Comparison of ENCODE assay signal across 20 mouse cellular contexts in the genomic region with DNA sequence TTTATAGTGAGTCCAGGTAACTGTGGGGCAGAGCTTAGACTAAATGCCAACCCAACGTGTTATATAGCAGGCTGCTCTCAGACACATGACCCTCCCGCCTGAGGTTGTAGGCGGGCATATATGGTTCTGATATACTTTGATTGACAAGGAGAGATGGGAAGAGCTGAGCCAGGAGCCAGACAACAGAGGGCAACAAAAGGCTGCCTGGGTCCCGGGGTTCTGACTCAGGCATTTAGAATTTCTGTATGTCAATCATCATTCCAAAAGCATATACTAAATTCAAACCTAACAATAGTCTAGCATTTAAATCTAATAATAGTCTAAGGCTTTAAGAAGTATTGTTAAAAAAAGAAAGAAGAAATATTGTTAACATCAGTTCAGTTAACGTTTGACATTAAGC. TPM values are rescaled to one million over a fixed set of nuclear protein-coding genes. Genes with fewer than 3 reads are reported as not detected.
DNase-seq lines count a peak whose midpoint lies in the region; ATAC-seq and TF ChIP-seq lines count a peak whose summit lies in the region.
"Had no signal": no experiment of that assay in that cellular context is flagged by ENCODE, and none has a peak within 500 bp of the region (broad histone marks: within the 10 kb centered on the region; RNA-seq: fewer than 3 reads in every experiment).

No protein-coding gene starts in this region.

- no peaks in the 10 kb centered on the region for H3K9me3 ChIP-seq in forebrain, embryonic 11.5 days (ENCODE audit: control insufficient read depth, low read length)
- H3K9me3 ChIP-seq in forebrain, embryonic 14.5 days (replicated peaks; ENCODE audit: control insufficient read depth, low read length), result no peaks in the 10 kb centered on the region
- H3K9me3 ChIP-seq in forebrain, postnatal 0 days (ENCODE audit: low read length), result no peaks in the 10 kb centered on the region
- H3K9me3 ChIP-seq in forebrain, embryonic 12.5 days, result no peaks in the 10 kb centered on the region
- H3K9me3 ChIP-seq: embryonic facial prominence, embryonic 10.5 days; embryonic facial prominence, embryonic 12.5 days; forebrain, embryonic 13.5 days had no signal

- no peaks in the 10 kb centered on the region; the same call in 1 of the 2 replicates for H3K4me1 ChIP-seq in forebrain, embryonic 11.5 days (replicated peaks; ENCODE audit: control insufficient read depth, insufficient read depth, low read length)
- H3K4me1 ChIP-seq in forebrain, embryonic 14.5 days (ENCODE audit: control insufficient read depth, insufficient read depth, low read length), result no peaks in the 10 kb centered on the region
- H3K4me1 ChIP-seq in forebrain, postnatal 0 days (ENCODE audit: insufficient read depth), result no peaks in the 10 kb centered on the region
- no peaks in the 10 kb centered on the region for H3K4me1 ChIP-seq in forebrain, embryonic 12.5 days
- H3K4me1 ChIP-seq: embryonic facial prominence, embryonic 12.5 days; forebrain, embryonic 13.5 days had no signal

- no peak overlapping the region for H3K9ac ChIP-seq in forebrain, embryonic 11.5 days (ENCODE audit: low read length)
- no peak overlapping the region for H3K9ac ChIP-seq in forebrain, embryonic 14.5 days (ENCODE audit: low read length)
- H3K9ac ChIP-seq in forebrain, postnatal 0 days, result no peak overlapping the region
- no peak overlapping the region for H3K9ac ChIP-seq in forebrain, embryonic 12.5 days
- H3K9ac ChIP-seq: embryonic facial prominence, embryonic 12.5 days; forebrain, embryonic 13.5 days had no signal

- no peak overlapping the region for H3K4me2 ChIP-seq in forebrain, embryonic 11.5 days (ENCODE audit: low read depth, low read length, severe bottlenecking)
- no peak overlapping the region for H3K4me2 ChIP-seq in forebrain, embryonic 14.5 days (ENCODE audit: low read length)
- H3K4me2 ChIP-seq in forebrain, postnatal 0 days (ENCODE audit: low read depth), result no peak overlapping the region
- no peak overlapping the region for H3K4me2 ChIP-seq in forebrain, embryonic 12.5 days
- H3K4me2 ChIP-seq: embryonic facial prominence, embryonic 12.5 days; forebrain, embryonic 13.5 days had no signal

- no peaks in the 10 kb centered on the region for H3K27me3 ChIP-seq in forebrain, embryonic 11.5 days (ENCODE audit: control insufficient read depth, insufficient read depth, low read length)
- H3K27me3 ChIP-seq in forebrain, embryonic 14.5 days (replicated peaks; ENCODE audit: control insufficient read depth, insufficient read depth, low read length), result no peaks in the 10 kb centered on the region
- H3K27me3 ChIP-seq in forebrain, postnatal 0 days (ENCODE audit: insufficient read depth, low read length), result no peaks in the 10 kb centered on the region
- H3K27me3 ChIP-seq in forebrain, embryonic 12.5 days, result peaks cover 3% of the 10 kb centered on the region; the same call in 1 of the 2 replicates
- H3K27me3 ChIP-seq: embryonic facial prominence, embryonic 12.5 days had no signal

- H3K4me3 ChIP-seq in forebrain, embryonic 11.5 days (ENCODE audit: low read depth, low read length), result no peak overlapping the region
- H3K4me3 ChIP-seq in forebrain, embryonic 14.5 days (ENCODE audit: low read depth, low read length), result no peak overlapping the region
- no peak overlapping the region for H3K4me3 ChIP-seq in forebrain, postnatal 0 days (ENCODE audit: low read depth, low read length)
- H3K4me3 ChIP-seq in forebrain, embryonic 12.5 days (replicated peaks), result no peak overlapping the region
- H3K4me3 ChIP-seq: embryonic facial prominence, embryonic 10.5 days; embryonic facial prominence, embryonic 12.5 days; forebrain, embryonic 13.5 days had no signal

- H3K27ac ChIP-seq in forebrain, embryonic 11.5 days (ENCODE audit: low read depth, low read length), result no peak overlapping the region
- H3K27ac ChIP-seq in forebrain, embryonic 14.5 days (ENCODE audit: low read depth, low read length), result no peak overlapping the region
- no peak overlapping the region for H3K27ac ChIP-seq in forebrain, postnatal 0 days (ENCODE audit: low read depth, low read length)
- H3K27ac ChIP-seq in forebrain, embryonic 12.5 days, result no peak overlapping the region
- H3K27ac ChIP-seq: embryonic facial prominence, embryonic 10.5 days; embryonic facial prominence, embryonic 12.5 days; forebrain, embryonic 13.5 days had no signal

- DNase-seq in forebrain, embryonic 11.5 days (ENCODE audit: low spot score), result peak; percentile 38
- no peak for DNase-seq in forebrain, embryonic 14.5 days (ENCODE audit: low spot score)
- no peak for DNase-seq in forebrain, postnatal 0 days
- DNase-seq in NIH3T3 (ENCODE audit: low read depth), result peak; percentile 46
- no peak for DNase-seq in testis, postnatal 14 days (ENCODE audit: low spot score)
- DNase-seq: adrenal gland, adult 2 months; adrenal gland, postnatal 10 days; adrenal gland, postnatal 25 days; cerebellum, adult 11 months; cerebellum, adult 18-20 months; cerebellum, adult 8-10 months; cerebellum, adult 9-11 months; cerebellum, postnatal 14 days had no signal

- 68% methylated on average over 5 of the region's 5 CpGs for WGBS in forebrain, embryonic 11.5 days
- 67% methylated on average over 5 of the region's 5 CpGs for WGBS in forebrain, embryonic 14.5 days
- 61% methylated on average over 5 of the region's 5 CpGs for WGBS in forebrain, postnatal 0 days
- 68% methylated on average over 5 of the region's 5 CpGs for WGBS in forebrain, embryonic 12.5 days

- ATAC-seq in forebrain, embryonic 11.5 days (replicated peaks; ENCODE audit: low FRiP score), result no peak
- no peak for ATAC-seq in forebrain, embryonic 14.5 days
- ATAC-seq in forebrain, postnatal 0 days, result peak; percentile 40; the same call in 1 of the 2 replicates
- ATAC-seq in forebrain, embryonic 12.5 days (ENCODE audit: low FRiP score), result no peak
- ATAC-seq: forebrain, embryonic 13.5 days had no signal

- no peaks in the 10 kb centered on the region for H3K36me3 ChIP-seq in forebrain, embryonic 11.5 days (ENCODE audit: control insufficient read depth, insufficient read depth, low read length)
- no peaks in the 10 kb centered on the region for H3K36me3 ChIP-seq in forebrain, embryonic 14.5 days (ENCODE audit: control insufficient read depth, insufficient read depth, low read length)
- no peaks in the 10 kb centered on the region for H3K36me3 ChIP-seq in forebrain, postnatal 0 days (ENCODE audit: insufficient read depth)
- no peaks in the 10 kb centered on the region for H3K36me3 ChIP-seq in forebrain, embryonic 12.5 days (replicated peaks)
- H3K36me3 ChIP-seq: embryonic facial prominence, embryonic 10.5 days; embryonic facial prominence, embryonic 12.5 days had no signal

- TF ChIP-seq CTCF in forebrain, postnatal 0 days (IDR thresholded peaks at IDR 0.05; ENCODE audit: low read depth), result no peak

RNA-seq across cellular contexts. Expression of gene Esyt3, which starts 20.8 kb away (rescaled TPM):
- polyA plus RNA-seq in forebrain, embryonic 11.5 days (2014; fragmentation: Nextera tagmentation; extraction: Ambion mirVana), result 0.35 TPM in 2 replicates
- polyA plus RNA-seq in forebrain, embryonic 14.5 days (2014; fragmentation: Nextera tagmentation; extraction: Ambion mirVana), result 0.52 and 0.58 TPM in 2 replicates
- 2.6 and 4.3 TPM in 2 replicates for total RNA-seq in forebrain, postnatal 0 days (2014; rRNA removed)
- 1.2 and 1.3 TPM in 2 replicates for polyA plus RNA-seq in forebrain, postnatal 0 days (2015; fragmentation: Nextera tagmentation; extraction: Ambion mirVana)
- polyA plus RNA-seq in forebrain, embryonic 12.5 days (2016; fragmentation: Nextera tagmentation; extraction: Ambion mirVana), result 0.22 and 0.26 TPM in 2 replicates
- total RNA-seq: gastrocnemius, adult 18-20 months; MEL had no signal
- polyA plus RNA-seq: C2C12 had no signal

RNA-seq across cellular contexts. Expression of gene Mras, which starts 58.0 kb away (rescaled TPM):
- 15.5 and 16.8 TPM in 2 replicates for polyA plus RNA-seq in forebrain, embryonic 11.5 days (2014; fragmentation: Nextera tagmentation; extraction: Ambion mirVana)
- 51.8 and 56.8 TPM in 2 replicates for polyA plus RNA-seq in forebrain, embryonic 14.5 days (2014; fragmentation: Nextera tagmentation; extraction: Ambion mirVana)
- total RNA-seq in forebrain, postnatal 0 days (2014; rRNA removed), result 73.9 and 79.5 TPM in 2 replicates
- 56.2 and 68.1 TPM in 2 replicates for polyA plus RNA-seq in forebrain, postnatal 0 days (2015; fragmentation: Nextera tagmentation; extraction: Ambion mirVana)
- 23.8 and 26.3 TPM in 2 replicates for polyA plus RNA-seq in forebrain, embryonic 12.5 days (2016; fragmentation: Nextera tagmentation; extraction: Ambion mirVana)
- total RNA-seq: MEL had no signal

Comparison
In these comparisons a context has a peak if more than half of its experiments do, and no peak if none do; other contexts are left out.
1. DNase-seq: peak in forebrain, embryonic 11.5 days (single experiment) and NIH3T3 (single experiment); none in forebrain, embryonic 14.5 days (single experiment), forebrain, postnatal 0 days (single experiment) and testis, postnatal 14 days (single experiment).